Mouse (Mus musculus) small intestine, adult 2 months (tissue): ENCODE results near the gene Rab3gap1.

Experiments
- CTCF ChIP-seq: fragments of 200-500 bp; IDR thresholded peaks from 2 replicates; pipeline ENCODE4 v1.5.1; 2012; ENCODE audit warnings: low read depth, mild to moderate bottlenecking, control low read depth, inconsistent platforms, low read length, moderate library complexity, mixed read lengths; ENCODE audit not compliant: insufficient replicate concordance, insufficient read length; ENCODE audit errors: extremely low read depth
- POLR2A ChIP-seq: fragments of 200-500 bp; IDR thresholded peaks from 2 replicates; pipeline ENCODE4 v1.6.1; 2012; ENCODE audit warnings: low read depth, mild to moderate bottlenecking, control low read depth, inconsistent platforms, low read length, moderate library complexity

GRCm38 (mm10) chr1:127970870-127971269, 102.3 kb downstream of the Rab3gap1 start:
- no peak for TF ChIP-seq POLR2A
- TF ChIP-seq CTCF = no peak
